Mouse (Mus musculus) forebrain, postnatal 0 days (tissue): ENCODE measurements around the gene Anapc11. TPM values are rescaled to one million over a fixed set of nuclear protein-coding genes. Genes with fewer than 3 reads are reported as not detected.

Experiments
- ATAC-seq: fragments of 200-750 bp; cut with Nextera tagmentation; 2 replicates; pipeline ENCODE4 v1.8.0; 2017; ENCODE audit warnings: mild to moderate bottlenecking, moderate library complexity
- DNase-seq: peaks from one replicate; pipeline ENCODE4 v3.0.0-alpha.2; 2015
- H3K27ac ChIP-seq: fragments of 300-500 bp; sonication (generic); 2 replicates; pipeline ENCODE4 v1.5.1; 2014; ENCODE audit warnings: low read depth, mild to moderate bottlenecking, antibody characterized with exemption, low read length, moderate library complexity, mixed read lengths
- H3K27me3 ChIP-seq: fragments of 300-500 bp; sonication (generic); 2 replicates; pipeline ENCODE4 v1.6.1; 2014; ENCODE audit warnings: mild to moderate bottlenecking, low read length, mixed read lengths; ENCODE audit not compliant: insufficient read depth
- H3K36me3 ChIP-seq: fragments of 300-500 bp; sonication (generic); 2 replicates; pipeline ENCODE4 v1.6.1; 2014; ENCODE audit warnings: mild to moderate bottlenecking, moderate library complexity; ENCODE audit not compliant: insufficient read depth
- H3K4me1 ChIP-seq: fragments of 300-500 bp; sonication (generic); 2 replicates; pipeline ENCODE4 v1.6.1; 2014; ENCODE audit warnings: antibody characterized with exemption; ENCODE audit not compliant: insufficient read depth
- H3K4me2 ChIP-seq: fragments of 300-500 bp; sonication (generic); 2 replicates; pipeline ENCODE4 v1.6.1; 2014; ENCODE audit warnings: low read depth, mild to moderate bottlenecking, moderate library complexity
- H3K4me3 ChIP-seq: fragments of 300-500 bp; sonication (generic); 2 replicates; pipeline ENCODE4 v1.5.1; 2014; ENCODE audit warnings: low read depth, low read length, mixed read lengths
- H3K9ac ChIP-seq: fragments of 300-500 bp; sonication (generic); 2 replicates; pipeline ENCODE4 v1.6.1; 2014; ENCODE audit warnings: mild to moderate bottlenecking
- H3K9me3 ChIP-seq: fragments of 300-500 bp; sonication (generic); 2 replicates; pipeline ENCODE4 v1.6.1; 2016; ENCODE audit warnings: low read length
- CTCF ChIP-seq: sonication (generic); IDR thresholded peaks from 2 replicates; pipeline ENCODE4 v1.5.1; 2016; ENCODE audit warnings: antibody characterized with exemption, control low read depth, low read depth
- WGBS: fragments of 180-500 bp; shearing (Covaris S2); extraction: QIAGEN DNeasy Blood & Tissue Kit; methylation state at CpG from one replicate; pipeline ENCODE4 v1.1.7; 2014; 5-methylcytosine and 5-hydroxymethylcytosine counted together
- polyA plus RNA-seq: library from polyadenylated mRNA; unstranded; fragments of >200 nt; fragmentation: Nextera tagmentation; extraction: Ambion mirVana; gene quantifications from 2 replicates; pipeline ENCODE4 v1.2.1, GENCODE M21; 2015
- total RNA-seq: library from RNA; depleted of rRNA; stranded (reverse); fragments of >200 nt; gene quantifications from 2 replicates; pipeline ENCODE4 v1.2.3, GENCODE M21; 2014

The Anapc11 gene
- total and polyA plus RNA-seq, 2 experiments from 2014 or later: 54.2 to 207 TPM

- Histone ChIP-seq H3K4me3 (no peak overlapping the region), H3K27ac (no peak overlapping the region), H3K4me1 (peaks cover 5% of the 10 kb centered on the region), H3K27me3 (no peaks in the 10 kb centered on the region), H3K4me2 (no peak overlapping the region), H3K9ac (no peak overlapping the region), H3K36me3 (peaks cover 56% of the 10 kb centered on the region), H3K9me3 (no peaks in the 10 kb centered on the region)
- no peak for DNase-seq
- 90% methylated on average over 6 of the region's 6 CpGs for WGBS
- no peak for ATAC-seq
- no peak for TF ChIP-seq CTCF
These were observed 24.6 kb downstream of the Anapc11 start for GRCm38 (mm10) chr11:120622805-120623204.

- ATAC-seq: peak; percentile 79
- peak overlapping the region; percentile 87 for H3K4me3 ChIP-seq
- peak overlapping the region; percentile 83 for H3K27ac ChIP-seq
- H3K9ac ChIP-seq: peak overlapping the region; percentile 76
- H3K36me3 ChIP-seq: peaks cover 52% of the 10 kb centered on the region
- no peaks in the 10 kb centered on the region for H3K27me3 ChIP-seq
- H3K4me2 ChIP-seq: peak overlapping the region; percentile 94
- 13% methylated on average over 30 of the region's 30 CpGs for WGBS
- H3K9me3 ChIP-seq: no peaks in the 10 kb centered on the region
- peak; percentile 69 for TF ChIP-seq CTCF
- H3K4me1 ChIP-seq: peaks cover 5% of the 10 kb centered on the region
- DNase-seq: peak; percentile 46
These were observed 25.9 kb downstream of the Anapc11 start for GRCm38 (mm10) chr11:120623961-120624679.

GRCm38 (mm10) chr11:120624680-120625111 lies 26.5 kb downstream of the Anapc11 start:
- Histone ChIP-seq H3K4me2 (peak overlapping the region; percentile 94), H3K27me3 (no peaks in the 10 kb centered on the region), H3K9me3 (no peaks in the 10 kb centered on the region), H3K4me3 (peak overlapping the region; percentile 87), H3K27ac (peak overlapping the region; percentile 83), H3K36me3 (peaks cover 55% of the 10 kb centered on the region), H3K4me1 (peaks cover 5% of the 10 kb centered on the region), H3K9ac (peak overlapping the region; percentile 76)
- TF ChIP-seq CTCF: no peak
- ATAC-seq (peak; percentile 95), DNase-seq (peak; percentile 92)
- WGBS: under 1% methylated on average over 53 of the region's 53 CpGs

GRCm38 (mm10) chr11:120625152-120625775 lies 27.0 kb downstream of the Anapc11 start, which contains the start of gene Sirt7:
Gene Sirt7, minus strand, starts transcription at chr11:120625240.
- Histone ChIP-seq H3K4me3 (peak within 1 kb of the TSS; percentile 87), H3K27ac (peak within 1 kb of the TSS; percentile 83), H3K36me3 (peaks cover 50% of the 10 kb centered on the region), H3K27me3 (no peaks in the 10 kb centered on the region), H3K4me1 (peaks cover 5% of the 10 kb centered on the region), H3K9me3 (no peaks in the 10 kb centered on the region), H3K4me2 (peak within 1 kb of the TSS; percentile 94), H3K9ac (peak within 1 kb of the TSS; percentile 76)
- ATAC-seq (peak; percentile 12; the same call in 1 of the 2 replicates), DNase-seq (no peak)
- no peak for TF ChIP-seq CTCF
- WGBS: 20% methylated on average over 5 of the region's 5 CpGs

- H3K9me3 ChIP-seq: no peaks in the 10 kb centered on the region
- H3K4me1 ChIP-seq: peaks cover 5% of the 10 kb centered on the region
- H3K27me3 ChIP-seq: no peaks in the 10 kb centered on the region
- H3K4me2 ChIP-seq: no peak overlapping the region
- no peak for TF ChIP-seq CTCF
- H3K27ac ChIP-seq: no peak overlapping the region
- no peak overlapping the region for H3K4me3 ChIP-seq
- 90% methylated on average over 11 of the region's 11 CpGs for WGBS
- H3K36me3 ChIP-seq: peaks cover 34% of the 10 kb centered on the region
- H3K9ac ChIP-seq: no peak overlapping the region
- DNase-seq: no peak
- ATAC-seq: no peak
These were observed 28.7 kb downstream of the Anapc11 start for GRCm38 (mm10) chr11:120626785-120627467.

- no peak for DNase-seq
- 81% methylated on average over 22 of the region's 22 CpGs for WGBS
These were observed 29.5 kb downstream of the Anapc11 start for GRCm38 (mm10) chr11:120627468-120628300.

More at GRCm38 (mm10) chr11:120627468-120628300, 29.5 kb downstream of the Anapc11 start:
- no peak for TF ChIP-seq CTCF
- Histone ChIP-seq H3K9ac (no peak overlapping the region), H3K4me2 (no peak overlapping the region), H3K4me1 (peaks cover 5% of the 10 kb centered on the region), H3K4me3 (no peak overlapping the region), H3K27ac (no peak overlapping the region), H3K27me3 (no peaks in the 10 kb centered on the region), H3K36me3 (peaks cover 30% of the 10 kb centered on the region), H3K9me3 (no peaks in the 10 kb centered on the region)
- no peak for ATAC-seq
